Mouse (Mus musculus): ENCODE measurements at regions not wholly inside any gene's neighbourhood (a gene's known extent, or its start where the extent isn't known, plus 50 kb on each side); places are given as distances from the start of the nearest gene placed in this dataset.

GRCm38 (mm10) chr1:137355941-137356512 lies 395.8 kb upstream of the Nr5a2 start:
- TF ChIP-seq CTCF (IDR thresholded peaks at IDR 0.05; ENCODE audit: low read depth): no peak
- no peak for TF ChIP-seq EP300 (IDR thresholded peaks at IDR 0.05; ENCODE audit: low read depth)
